Mouse (Mus musculus) lung, adult 2 months (tissue): ENCODE measurements around the gene Mb.

Source experiments
- CTCF ChIP-seq: fragments of 200-500 bp; IDR thresholded peaks from 2 replicates; pipeline ENCODE4 v1.5.1; 2011; ENCODE audit warnings: mild to moderate bottlenecking, low read length, control low read depth; ENCODE audit not compliant: insufficient read depth
- POLR2A ChIP-seq: fragments of 200-500 bp; IDR thresholded peaks from 2 replicates; pipeline ENCODE4 v1.6.1; 2011; ENCODE audit warnings: low read depth, mild to moderate bottlenecking, control low read depth, low read length, borderline replicate concordance; ENCODE audit errors: extremely low read depth

GRCm38 (mm10) chr15:77036989-77037277, 13.5 kb downstream of the Mb start:
- TF ChIP-seq POLR2A (no peak), CTCF (no peak)
